Mouse (Mus musculus) right cerebral cortex, postnatal 10 days (tissue): ENCODE measurements around the gene Ap2b1.
"Not testable (repeated sequence)": the region's sequence is repeated elsewhere in the genome, so short reads cannot be mapped to it uniquely, and the experiment has no call there.

ENCODE experiments used
- DNase-seq, 2 experiments: peaks; one replicate each; pipeline ENCODE4 v3.0.0; 2021; ENCODE audit warnings: low spot score in 2 of 2

Gene Ap2b1

DNA sequence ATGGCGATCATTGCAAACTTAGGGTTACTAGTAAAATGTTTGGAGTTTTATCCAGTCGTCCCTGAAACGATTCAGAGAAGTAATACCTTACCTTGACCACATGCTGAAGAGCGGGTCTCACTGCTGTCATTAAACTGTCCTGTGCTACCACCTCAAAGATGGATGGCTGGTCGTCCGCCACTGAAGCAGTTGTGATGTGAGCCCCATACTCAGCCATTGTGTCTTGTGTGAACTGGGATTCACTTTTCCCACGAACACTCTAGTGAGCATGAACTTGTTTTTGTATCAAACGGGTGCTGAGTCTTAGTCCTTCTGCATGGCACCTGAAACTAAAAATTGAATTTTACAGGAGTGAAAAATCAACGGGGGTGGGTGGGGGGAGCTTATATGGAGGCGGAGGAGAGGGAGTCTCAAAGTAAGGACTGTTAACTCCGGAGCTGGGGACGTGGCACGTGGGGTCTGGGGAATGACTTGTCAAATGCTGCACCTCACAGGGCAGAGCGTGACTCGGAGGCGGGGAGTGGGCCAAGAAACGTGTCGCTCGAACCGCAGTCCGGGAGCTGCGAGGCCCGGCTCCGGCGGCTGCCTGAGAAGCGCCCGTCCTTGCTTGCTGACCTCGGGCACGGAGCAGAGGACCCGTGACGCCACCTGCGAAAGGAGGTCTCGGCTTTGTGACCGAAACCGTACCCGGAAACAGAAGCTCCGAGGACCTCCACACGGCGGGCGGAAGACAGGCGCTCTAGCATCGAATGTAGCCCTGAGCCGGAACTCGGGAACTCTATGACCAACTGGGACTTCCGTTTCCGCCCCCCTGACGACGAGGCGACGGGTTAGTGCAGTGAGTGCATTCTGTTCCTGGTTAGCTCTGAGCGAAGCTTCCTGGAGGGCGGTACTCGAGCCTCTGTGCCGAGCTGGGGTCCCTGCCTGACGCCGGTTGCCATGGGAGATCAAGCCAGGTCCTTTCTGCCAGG lies at the start of gene Ap2b1:
Gene Ap2b1 (plus strand): TSS at position 800 of the 971 bp plus-strand sequence.
- DNase-seq, result peak; percentile 96 to 97

DNA sequence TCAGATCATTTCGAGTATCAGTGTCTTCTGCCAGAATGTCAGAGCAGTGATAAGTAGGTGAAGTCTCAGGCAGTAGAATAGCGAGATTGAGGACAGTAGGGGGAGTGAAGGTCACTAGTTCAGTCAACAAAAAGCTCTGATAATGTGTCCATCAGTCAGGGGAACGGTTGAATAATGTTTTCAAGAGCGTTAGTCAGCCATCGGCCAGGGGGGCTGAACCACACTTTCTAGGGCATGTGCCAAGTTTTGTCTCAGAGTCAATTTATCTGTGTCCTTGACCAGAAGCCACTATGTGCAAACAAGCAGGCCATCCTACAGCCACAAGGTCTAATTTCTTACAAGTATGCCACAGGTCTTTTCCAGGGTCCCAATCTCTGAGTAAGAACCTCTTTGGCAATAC lies 41.6 kb upstream of the Ap2b1 start:
- DNase-seq, result not testable (repeated sequence)

DNA sequence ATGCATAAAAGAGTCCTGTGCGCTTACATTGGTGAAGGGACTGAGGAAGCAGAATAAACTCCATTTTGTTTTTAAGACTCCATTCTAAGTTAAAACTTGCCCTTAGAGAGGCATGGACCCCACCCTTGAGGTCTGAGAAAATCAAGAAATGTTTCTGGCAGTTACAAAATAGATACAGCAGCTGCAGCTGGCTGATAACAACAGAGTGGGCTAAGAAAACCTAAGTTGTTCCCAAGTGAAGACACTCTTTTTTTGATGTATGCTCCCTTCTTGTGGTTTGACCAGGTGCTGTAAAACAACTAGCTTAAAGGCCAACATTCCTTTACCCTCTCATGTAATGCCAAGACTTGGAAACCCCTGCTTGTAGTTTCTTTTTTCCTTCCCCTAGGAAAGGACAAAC lies 36.2 kb upstream of the Ap2b1 start:
- no peak for DNase-seq

DNA sequence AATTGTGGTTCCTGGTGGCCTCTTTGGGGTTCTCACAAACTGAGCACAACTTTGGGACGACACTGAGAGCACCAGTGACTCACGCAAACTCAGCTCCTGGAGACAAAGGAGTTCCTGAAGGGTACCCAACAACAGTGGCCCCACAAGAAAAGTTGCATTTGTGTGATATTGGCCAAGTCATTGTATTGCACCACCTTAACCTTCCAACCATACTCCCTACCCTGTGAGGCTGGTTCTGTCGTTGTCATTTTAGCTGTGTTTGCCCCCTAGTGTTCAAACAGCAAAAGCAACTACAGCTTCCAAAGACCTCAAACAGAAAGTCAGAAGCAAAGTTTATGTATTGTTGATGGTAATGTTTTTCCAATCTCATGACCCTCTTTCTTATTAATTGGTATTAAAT lies 35.7 kb upstream of the Ap2b1 start:
- DNase-seq, result no peak

DNA sequence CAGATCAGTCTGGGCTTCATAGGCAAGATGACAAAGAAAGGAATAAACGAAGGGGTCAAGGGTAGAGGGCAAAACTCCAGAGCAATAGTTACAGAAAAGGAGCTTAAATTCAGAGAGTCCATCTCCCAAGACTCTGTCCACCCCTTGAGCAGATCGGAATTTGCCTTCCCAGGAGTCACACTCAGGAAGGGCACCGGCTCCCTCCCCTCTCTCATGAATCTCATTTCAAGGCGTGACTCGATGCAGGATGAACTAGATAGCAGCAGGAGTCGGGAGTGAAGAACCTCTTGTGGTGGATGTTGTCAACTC lies 28.0 kb upstream of the Ap2b1 start:
- no peak for DNase-seq

DNA sequence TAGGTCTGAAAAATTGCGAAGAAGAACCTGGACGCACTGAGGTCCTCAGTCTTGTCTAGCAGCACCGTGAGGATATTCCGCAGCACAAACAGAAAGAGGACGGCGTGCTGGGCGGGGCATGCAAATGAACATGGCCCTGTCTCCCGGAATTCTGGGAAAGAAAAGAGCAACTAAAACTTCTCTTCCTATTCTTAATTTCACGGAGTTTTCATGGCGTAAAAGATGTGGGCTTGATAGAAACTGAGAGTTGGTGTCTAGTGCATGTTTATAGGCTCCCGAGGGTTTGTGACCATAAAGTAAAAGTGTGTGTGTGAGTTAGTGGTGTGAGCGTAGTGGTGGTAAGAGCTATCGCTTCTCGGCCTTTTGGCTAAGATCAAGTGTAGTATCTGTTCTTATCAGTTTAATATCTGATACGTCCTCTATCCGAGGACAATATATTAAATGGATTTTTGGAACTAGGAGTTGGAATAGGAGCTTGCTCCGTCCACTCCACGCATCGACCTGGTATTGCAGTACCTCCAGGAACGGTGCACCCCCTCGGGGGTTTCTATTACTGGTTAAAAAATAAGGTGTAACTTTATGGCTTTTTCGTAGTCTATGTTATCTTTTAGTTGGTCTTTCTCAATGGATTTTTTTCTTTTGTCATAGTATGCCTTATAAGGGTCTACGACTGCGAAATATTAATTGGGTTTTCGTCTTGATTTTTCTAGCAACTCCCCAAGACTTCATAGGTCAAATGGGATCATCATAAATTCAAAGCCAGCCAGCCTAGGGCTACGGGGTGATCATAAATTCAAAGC lies 27.5 kb upstream of the Ap2b1 start:
- DNase-seq, result peak; percentile 85 to 88

DNA sequence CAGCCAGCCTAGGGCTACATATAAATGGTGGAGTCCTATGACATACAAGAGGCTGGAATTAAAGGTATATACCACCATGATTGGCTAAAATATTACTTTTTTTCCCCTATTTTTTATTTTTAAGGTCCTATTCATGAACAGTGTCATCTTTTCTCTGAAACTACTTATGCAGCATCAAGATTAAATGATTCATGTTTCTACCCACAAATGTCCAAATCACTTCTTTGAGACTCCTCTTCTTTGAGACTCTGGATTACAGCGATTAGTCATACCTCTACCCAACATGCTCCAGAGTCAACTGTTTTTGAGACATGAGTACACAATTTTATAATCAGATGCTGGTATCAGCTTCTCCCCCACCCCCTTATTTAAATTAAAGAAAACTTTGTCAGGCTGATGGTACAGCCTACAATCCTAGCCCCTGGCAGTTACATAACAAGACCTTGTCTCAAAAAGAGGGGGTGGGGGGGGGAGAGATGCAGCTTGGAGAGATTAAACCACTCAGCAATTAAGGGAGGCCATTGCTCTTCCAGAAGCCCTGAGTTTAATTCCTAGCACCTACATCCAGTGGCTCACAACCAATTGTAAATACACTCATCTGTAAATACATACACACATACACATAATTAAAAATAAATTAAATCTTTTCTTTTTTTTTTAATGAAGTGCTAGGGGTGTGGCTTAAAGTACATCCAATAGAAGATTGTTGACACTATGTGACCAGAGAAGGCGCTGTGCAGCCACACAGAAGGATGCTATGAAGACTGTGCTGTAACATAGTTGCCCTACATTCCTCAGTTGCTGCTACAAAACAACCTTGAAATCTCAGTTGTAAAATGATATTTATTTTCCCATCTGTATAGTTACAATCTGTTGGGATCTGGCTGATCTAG lies 26.6 kb upstream of the Ap2b1 start:
- no peak for DNase-seq

DNA sequence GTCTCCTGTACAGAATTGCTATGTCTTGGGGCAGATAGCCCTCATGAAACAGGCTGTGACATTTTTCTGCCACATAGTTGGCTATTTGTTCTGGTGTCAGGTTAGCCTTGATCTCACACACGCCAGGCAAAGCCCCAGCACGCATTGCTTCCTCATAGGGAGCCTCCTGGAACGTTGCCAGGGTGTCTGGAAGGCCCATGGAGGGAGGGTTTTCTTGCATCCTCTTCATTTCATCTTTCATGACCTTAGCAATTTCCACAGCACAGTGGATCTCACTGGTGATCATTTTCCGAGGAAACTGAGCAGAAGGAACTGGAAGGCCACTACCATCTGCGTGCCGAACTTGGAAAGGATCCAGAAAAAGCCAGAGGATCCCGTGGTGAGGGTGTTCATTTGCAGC lies 22.6 kb upstream of the Ap2b1 start:
- DNase-seq, result no peak

DNA sequence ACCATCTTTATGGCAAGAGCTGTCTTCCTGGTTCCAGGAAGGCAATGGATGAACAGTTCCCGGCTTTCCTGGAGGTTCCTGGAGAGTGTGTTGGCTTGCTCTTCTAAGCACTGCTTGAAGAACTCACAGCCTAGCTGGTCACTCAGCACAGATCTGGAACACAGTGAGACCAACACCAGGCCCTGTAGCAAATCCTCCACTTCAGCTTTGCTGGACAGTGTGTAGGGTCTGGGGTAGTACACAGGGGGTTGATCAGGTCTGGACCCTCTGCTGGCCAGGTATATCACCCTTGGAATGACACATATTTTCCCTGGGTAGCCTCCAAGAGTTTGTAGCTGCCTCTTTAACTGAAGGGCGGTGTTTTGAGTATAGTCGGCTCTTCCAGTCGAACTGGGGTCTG lies 19.8 kb upstream of the Ap2b1 start:
- DNase-seq, result no peak

DNA sequence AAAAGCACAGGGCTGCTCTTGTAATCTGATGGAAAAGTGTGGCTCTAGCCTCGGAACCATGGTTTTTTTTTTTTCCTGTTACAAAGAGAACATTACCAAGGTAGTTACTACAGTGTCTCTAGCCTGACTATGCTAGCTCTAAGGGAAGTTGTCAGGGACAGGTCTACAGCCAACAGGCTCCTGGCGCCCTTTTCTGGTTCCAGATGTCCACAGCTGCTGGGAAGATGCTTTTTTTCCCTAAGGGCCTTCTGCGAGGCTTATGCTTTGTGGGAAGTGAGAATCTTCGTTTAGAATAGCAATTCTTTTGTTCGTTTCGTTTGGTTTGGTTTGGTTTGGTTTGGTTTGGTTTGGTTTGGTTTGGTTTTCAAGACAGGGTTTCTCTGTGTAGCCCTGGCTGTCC lies 19.1 kb upstream of the Ap2b1 start:
- DNase-seq, result no peak

DNA sequence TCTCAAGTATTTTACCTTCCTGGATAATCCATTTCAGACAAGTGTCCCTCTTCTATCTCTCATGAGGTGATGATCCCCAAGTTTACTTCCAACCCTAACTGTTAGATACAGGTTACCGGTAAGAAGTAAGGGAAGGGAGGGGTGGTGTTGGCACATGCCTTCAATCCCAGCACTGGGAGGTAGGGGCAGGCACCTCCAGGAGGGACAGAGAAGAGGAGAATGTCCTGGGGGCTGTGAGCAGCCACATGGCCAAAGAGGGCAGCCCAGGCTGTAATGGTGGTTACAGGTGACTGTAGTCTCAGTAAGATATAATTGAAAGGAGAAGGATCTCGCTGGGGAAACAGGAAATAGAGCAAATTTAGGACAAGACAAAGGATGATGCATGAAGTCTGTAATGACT lies 16.7 kb upstream of the Ap2b1 start:
- no peak for DNase-seq

DNA sequence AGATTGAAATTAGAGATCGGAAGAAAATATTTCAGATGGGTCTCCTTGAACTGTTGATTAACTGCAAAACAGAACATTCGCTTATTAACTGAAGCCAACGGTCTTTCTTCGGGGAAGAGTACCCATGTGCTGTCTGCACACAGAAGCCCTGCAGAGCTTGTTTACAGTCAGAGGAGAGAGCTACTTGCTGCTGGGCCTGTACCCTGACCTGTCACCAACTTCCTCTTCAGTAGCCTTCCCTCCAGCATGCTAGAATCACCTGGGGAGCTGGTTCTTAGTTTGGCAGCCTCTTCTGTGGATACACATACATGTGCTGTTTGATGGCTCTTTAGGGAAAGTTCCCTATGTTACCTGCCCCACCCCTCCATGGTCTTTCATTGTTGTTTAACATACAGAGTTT lies 13.2 kb upstream of the Ap2b1 start:
- DNase-seq, result no peak

DNA sequence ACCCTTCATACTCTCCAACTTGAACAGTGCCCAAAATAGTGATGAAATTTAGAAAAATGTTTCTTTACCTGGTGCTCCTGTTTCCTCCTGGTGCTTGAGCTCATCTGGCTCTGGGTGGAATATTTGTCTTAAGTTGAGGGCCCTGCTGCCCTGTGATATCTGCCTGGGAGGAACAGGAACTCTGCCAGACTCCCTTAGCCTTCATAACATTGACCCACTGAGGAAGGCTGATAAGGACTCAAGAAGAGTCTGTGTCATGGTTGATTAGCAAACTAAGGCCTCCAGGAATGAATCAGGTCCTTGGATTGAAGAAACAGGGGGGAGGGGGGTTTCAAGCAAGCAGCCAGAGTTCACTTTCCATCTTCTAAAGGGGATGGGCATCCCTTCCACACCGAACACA lies 12.3 kb upstream of the Ap2b1 start, which contains the start of gene Slfn14:
Gene Slfn14 (minus strand): TSS at position 161 of the 400 bp plus-strand sequence.
- no peak for DNase-seq

DNA sequence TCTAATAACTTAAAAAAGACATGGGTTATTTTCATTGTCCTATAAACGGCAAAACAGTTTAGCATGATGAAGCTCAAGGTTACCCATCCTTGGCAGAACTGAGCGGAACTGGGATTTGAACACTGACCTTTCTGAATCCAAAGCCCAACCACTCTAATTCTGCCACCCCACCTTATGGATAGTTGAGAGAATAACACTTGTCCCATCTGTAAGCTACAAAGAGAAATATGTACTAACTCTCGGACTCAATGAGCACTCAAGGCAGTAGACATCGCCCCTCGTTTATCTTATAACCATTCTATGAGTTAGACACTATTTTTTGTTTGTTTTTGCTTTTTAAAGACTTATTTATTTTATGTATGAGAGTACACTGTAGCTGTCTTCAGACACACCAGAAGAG lies 9.8 kb upstream of the Ap2b1 start:
- DNase-seq, result no peak

DNA sequence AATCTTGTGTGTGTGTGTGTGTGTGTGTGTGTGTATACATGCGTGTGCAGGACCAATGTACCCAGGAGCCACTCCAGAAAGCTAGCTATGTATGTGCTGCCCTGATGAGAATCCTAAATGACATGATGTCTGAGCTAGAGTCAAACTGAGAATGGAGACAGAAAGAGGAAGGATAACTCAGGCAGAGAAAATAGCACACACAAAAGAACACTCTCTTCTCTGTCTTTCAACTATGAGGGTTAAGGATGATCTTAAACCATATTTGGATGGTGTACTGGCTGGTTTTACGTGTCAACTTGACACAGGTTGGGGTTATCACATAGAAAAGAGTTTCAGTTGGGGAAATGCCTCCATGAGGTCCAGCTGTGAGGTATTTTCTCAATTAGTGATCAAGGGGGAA lies 9.2 kb upstream of the Ap2b1 start:
- DNase-seq, result no peak

DNA sequence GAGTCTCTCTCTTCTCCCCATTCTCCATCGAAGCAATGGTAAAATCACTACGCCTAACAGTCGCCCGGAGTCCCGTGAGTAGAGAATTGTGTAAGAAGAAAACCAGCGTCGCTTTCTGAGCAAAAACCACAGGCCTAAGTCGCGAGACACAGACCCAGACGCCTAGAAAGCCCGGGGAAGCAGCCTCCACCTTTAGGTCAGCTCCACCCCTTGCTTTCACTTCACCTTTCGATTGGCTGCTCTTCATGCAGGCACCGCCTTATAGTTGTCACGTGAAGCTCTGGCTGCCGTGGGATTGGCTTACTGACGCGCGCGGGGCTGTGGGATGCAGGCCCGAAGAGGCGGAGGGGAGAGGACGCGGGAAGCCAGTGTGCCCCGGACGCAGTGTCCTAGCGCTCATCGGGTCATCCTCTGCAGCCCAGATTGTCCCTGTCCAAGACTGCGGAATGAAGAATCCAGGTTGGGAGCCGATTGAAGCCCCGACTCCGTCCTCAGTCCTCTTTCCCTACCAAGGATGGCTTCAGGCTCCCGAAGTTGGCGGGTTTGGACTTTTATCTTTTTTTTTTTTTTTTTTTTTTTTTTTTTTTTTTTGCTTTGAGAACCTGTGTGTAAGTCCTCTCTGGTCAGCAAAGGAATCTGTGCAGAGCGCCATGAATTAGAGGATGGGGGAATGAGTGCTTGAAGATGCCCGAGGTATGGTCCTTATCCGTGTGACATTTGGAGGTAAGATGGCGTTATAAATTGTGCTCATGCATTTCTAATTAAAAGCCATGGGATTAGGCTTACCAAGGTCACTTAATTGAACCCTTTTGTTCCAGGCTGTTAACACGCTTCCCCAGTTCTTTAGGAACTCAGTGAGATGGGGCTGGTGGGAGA lies 7.2 kb upstream of the Ap2b1 start:
- DNase-seq, result peak; percentile 97 to 98

DNA sequence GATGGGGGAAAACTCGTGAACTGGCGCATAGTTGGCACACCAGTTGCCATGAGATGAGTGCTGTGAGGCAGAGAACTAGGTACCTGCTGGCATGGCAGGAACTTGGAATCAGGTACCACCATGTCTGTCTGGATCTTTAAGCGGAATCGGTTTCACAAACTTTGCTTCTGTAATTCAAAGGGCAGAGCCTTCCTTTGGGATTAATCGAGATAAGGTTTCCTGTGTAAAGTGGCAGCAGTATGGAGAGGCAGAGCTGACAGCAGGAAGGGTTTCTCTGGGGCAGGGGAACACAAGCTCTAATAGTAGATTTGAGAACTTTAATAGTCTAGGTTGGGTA lies 6.6 kb upstream of the Ap2b1 start:
- DNase-seq, result no peak

DNA sequence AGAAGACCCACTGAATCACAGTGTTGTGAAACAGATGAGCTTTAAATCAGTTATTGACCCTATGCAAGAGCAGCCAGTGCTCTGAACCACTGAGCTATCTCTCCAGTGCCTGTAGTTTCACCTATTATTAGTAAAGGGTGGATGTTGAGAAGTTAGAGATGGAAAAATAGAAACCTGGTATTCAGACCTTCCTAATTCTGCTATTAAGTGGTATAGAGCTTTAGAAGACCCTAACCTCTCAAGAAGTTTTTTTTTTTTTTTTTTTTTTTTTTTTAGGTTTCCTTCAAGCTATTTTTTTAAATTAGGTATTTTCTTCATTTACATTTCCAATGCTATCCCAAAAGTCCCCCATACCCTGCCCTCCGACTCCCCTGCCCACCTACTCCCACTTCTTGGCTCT lies 5.6 kb upstream of the Ap2b1 start:
- no peak for DNase-seq

DNA sequence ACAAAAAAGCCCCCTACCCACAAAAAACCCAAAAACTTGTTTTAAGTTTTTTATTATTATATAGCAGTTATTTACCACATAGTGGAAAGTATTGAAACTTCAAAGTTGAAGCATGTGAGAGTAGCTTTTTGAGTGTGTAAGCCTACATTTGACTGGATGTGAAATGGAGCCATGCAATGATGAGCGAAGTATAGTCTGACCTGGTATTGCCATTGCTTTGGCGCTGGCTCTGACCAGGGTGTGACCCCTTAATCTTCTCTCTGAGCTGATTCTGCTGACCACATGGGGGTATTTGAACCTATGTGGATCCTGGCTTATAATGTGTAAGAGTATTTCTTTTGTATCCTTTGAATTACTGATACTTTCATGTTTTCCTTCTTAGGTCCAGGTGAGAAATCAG lies 4.7 kb upstream of the Ap2b1 start:
- DNase-seq, result no peak

DNA sequence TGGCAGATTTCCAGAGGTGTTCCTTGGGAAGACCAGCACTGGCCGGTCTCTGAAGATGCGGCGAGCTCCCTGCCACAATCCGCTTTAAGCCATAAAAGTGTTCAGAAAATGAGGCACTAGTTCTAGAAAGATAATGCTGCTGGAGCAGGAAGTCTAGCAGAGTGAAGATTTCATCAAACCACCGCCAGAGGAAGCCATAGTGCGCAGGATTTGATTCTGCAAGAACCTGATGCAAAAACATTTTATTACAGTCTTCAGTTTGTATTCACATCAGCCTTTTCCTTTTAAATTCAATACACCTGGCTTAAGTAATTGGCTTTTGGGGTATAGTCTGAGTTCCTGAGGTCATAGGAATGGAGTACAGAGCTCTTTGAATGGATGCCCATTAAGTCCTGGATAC lies 1.0 kb upstream of the Ap2b1 start:
- no peak for DNase-seq

DNA sequence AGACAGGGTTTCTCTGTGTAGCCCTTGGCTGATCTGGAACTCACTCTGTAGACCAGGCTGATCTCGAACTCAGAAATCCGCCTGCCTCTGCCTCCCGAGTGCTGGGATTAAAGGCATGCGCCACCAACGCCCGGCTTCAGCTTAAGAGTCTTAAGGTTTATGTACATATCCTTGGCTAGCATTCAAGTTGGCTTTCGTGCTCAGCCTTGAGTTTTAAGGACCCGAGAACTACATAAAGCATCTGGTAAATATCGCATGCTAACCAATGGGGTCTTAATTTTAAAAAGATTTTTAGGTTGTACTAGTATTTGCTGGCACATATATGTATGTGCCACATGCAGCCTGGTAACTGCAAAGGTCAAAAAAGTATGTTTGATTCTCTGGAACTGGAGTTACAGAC lies 900 bp downstream of the Ap2b1 start:
- no peak for DNase-seq
